Mouse (Mus musculus) small intestine, adult 2 months (tissue): ENCODE data around the gene Zfp775. TPM values are rescaled to one million over a fixed set of nuclear protein-coding genes. Genes with fewer than 3 reads are reported as not detected.

Source experiments
- H3K27ac ChIP-seq: fragments of 200-500 bp; 2 replicates; pipeline ENCODE4 v1.5.1; 2012; ENCODE audit warnings: low read depth, low read length, control low read depth, inconsistent platforms; ENCODE audit not compliant: insufficient read depth
- H3K27me3 ChIP-seq: fragments of 200-500 bp; 2 replicates; pipeline ENCODE4 v1.6.1; 2012; ENCODE audit warnings: mild to moderate bottlenecking, moderate library complexity, low read length, inconsistent platforms; ENCODE audit not compliant: control insufficient read depth, insufficient read depth
- H3K36me3 ChIP-seq: fragments of 200-500 bp; 2 replicates; pipeline ENCODE4 v1.6.1; 2012; ENCODE audit warnings: mild to moderate bottlenecking, low read length, control low read depth, inconsistent platforms; ENCODE audit not compliant: control insufficient read depth, insufficient read depth
- H3K4me1 ChIP-seq: fragments of 200-500 bp; 2 replicates; pipeline ENCODE4 v1.6.1; 2012; ENCODE audit warnings: low read length, inconsistent platforms, mixed read lengths; ENCODE audit not compliant: control insufficient read depth, insufficient read depth, insufficient read length
- H3K4me3 ChIP-seq: fragments of 200-500 bp; 2 replicates; pipeline ENCODE4 v1.5.1; 2012; ENCODE audit warnings: low read depth, mild to moderate bottlenecking, control low read depth, inconsistent platforms, low read length, moderate library complexity
- CTCF ChIP-seq: fragments of 200-500 bp; IDR thresholded peaks from 2 replicates; pipeline ENCODE4 v1.5.1; 2012; ENCODE audit warnings: low read depth, mild to moderate bottlenecking, control low read depth, inconsistent platforms, low read length, moderate library complexity, mixed read lengths; ENCODE audit not compliant: insufficient replicate concordance, insufficient read length; ENCODE audit errors: extremely low read depth
- POLR2A ChIP-seq: fragments of 200-500 bp; IDR thresholded peaks from 2 replicates; pipeline ENCODE4 v1.6.1; 2012; ENCODE audit warnings: low read depth, mild to moderate bottlenecking, control low read depth, inconsistent platforms, low read length, moderate library complexity
- WGBS: fragments of 180-500 bp; shearing (Covaris S2); methylation state at CpG from one replicate; pipeline ENCODE4 v1.1.7; 2018; 5-methylcytosine and 5-hydroxymethylcytosine counted together
- polyA plus RNA-seq: library from polyadenylated mRNA; depleted of rRNA; stranded (reverse); fragments of >200 nt; gene quantifications from 2 replicates; pipeline ENCODE4 v1.2.3, GENCODE M21; 2012; rRNA removed

Gene Zfp775
- 1.9 and 3.1 TPM in 2 replicates for polyA plus RNA-seq

DNA sequence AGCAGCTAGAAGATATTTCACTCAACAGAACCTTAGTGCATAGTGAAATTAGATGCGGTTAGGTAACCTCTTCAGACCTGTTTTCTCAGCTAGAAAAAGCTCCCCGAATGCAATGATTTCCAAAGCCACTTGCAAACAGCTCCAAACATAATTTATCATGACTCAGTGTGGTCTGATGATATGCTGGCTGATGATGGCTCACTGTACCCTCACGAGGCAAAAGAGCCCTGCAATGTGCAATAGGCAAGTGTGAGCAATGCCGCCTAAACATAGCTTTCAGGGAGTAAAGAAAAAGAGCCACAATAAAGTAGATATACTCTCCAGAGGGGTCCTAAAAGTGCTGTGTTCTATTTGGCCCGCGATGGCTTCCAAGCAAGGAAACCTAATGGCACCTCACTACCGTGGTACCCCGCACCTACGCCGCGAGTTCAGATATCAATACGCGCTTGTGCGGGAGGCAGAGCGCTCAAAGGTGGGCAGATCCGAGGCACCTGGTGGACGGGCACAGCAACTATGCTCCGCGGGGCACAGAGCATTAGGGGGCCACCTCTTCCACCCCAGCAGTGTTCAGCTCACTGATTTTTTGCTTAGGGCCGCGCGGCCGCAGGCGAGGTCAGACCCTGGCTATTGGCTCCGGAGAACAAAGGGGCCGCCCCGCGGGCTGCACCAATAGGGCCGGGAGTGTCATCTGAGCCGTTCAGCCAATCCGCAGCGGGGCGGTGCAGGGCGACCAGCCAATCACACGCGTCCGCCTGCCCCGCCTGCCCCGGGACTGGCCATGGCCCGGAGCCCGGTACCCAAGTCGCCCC lies at the start of gene Zfp775:
Zfp775 (plus strand) TSS at position 793 of the 809 bp plus-strand sequence.
- 4% methylated on average over 42 of the region's 42 CpGs for WGBS

DNA sequence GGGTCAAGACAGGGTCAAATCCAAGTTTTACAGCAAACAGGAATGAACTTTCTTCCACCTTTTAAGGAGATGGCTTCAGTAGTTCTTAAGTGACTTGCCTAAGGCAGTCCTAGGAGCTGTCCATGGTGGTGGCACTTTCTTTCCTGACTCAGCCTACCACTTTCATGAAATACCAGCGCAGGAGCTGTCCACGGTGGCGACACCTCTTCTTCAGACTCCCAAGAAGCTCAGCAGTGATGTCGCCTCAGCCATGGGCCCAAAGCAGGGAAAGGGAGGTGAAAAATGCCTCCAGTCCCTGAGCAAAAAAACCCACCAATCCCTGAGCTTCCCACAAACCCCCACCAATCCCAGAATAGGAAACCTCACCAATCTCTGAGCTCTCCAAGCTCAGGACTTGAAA lies 48.9 kb upstream of the Zfp775 start:
- Histone ChIP-seq H3K36me3 (no peaks in the 10 kb centered on the region), H3K27ac (no peak overlapping the region)

More for the DNA sequence above, at the start of gene Zfp775:
- Histone ChIP-seq H3K27ac (peak within 1 kb of the TSS; percentile 76), H3K27me3 (no peaks in the 10 kb centered on the region), H3K4me3 (peak within 1 kb of the TSS; percentile 95), H3K4me1 (peaks cover 6% of the 10 kb centered on the region), H3K36me3 (peaks cover 6% of the 10 kb centered on the region)
- TF ChIP-seq CTCF (0 out of 2 replicates have a peak, but pooled peaks have one; percentile 10), POLR2A (no peak; the same call in 1 of the 2 replicates)

DNA sequence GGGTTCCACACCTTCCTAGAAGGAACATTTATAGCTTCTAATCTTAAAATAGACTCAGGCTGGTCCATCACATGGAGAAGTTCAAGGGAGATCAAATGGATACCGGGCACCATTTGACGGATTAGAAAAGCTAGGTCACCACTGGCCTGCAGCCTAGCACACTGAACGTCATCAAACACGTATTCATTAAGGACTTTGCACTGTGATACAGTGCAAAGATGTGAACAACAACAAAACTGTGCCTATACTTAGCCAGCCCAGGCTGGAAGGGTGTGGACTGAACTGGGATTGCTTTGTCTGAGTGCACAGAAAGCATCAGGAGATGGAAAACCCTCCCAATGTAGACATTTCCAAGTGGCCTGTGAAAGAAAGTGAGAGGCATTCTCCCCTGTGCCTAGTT lies 48.0 kb upstream of the Zfp775 start:
- Histone ChIP-seq H3K4me3 (no peak overlapping the region), H3K36me3 (no peaks in the 10 kb centered on the region), H3K4me1 (peaks cover 5% of the 10 kb centered on the region; the same call in 1 of the 2 replicates), H3K27ac (peak overlapping the region; percentile 91), H3K27me3 (no peaks in the 10 kb centered on the region)
- TF ChIP-seq POLR2A (no peak), CTCF (no peak)
- 43% methylated on average over 4 of the region's 4 CpGs for WGBS

More for the DNA sequence above, 48.9 kb upstream of the Zfp775 start:
- TF ChIP-seq POLR2A = no peak
- TF ChIP-seq CTCF = no peak
- WGBS = 61% methylated on average over 4 of the region's 4 CpGs
- Histone ChIP-seq H3K4me3 (no peak overlapping the region), H3K4me1 (peaks cover 5% of the 10 kb centered on the region; the same call in 1 of the 2 replicates), H3K27me3 (no peaks in the 10 kb centered on the region)

DNA sequence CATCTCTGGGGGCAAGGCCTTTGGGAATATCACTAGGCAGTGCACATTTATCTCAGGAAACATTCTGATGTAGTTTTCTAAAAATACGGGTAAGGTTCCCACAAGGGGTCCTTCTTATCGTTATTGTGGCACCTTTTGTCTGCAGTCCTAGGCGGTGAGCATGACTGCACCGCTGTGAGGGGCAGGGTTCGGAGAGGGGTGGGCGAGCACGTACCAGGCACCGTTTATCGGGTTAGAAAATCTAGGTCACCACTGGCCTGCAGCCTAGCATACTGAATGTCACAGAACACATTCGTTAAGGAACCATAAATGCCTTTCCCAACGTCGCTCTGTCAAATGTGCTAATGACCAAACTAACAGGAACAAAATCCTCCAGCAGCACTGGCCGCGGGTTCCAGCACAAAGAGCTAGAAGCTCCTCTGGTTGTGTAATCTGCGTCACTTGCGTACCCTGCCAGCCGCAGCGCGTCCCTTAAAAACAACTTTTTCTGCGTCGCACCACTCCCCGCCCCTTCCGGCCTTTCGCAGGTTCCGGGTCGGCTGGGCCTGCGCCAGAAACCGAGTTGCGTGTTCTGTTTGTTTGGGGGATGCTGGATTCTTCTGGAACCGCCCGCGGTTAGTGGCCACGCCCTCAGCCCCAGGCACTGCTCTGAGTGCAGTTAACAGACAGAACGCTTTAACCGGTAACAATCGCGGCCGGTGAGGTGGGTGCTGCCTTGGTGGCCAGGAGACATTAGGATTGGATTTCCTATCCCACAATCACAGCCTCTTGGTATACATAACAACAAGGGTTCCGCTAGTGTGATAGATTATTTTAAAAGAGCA lies 47.4 kb upstream of the Zfp775 start, which contains the start of gene Lrrc61:
Lrrc61 (plus strand) TSS at position 517 of the 824 bp plus-strand sequence.
- 1% methylated on average over 39 of the region's 39 CpGs for WGBS
- Histone ChIP-seq H3K4me1 (peaks cover 8% of the 10 kb centered on the region; the same call in 1 of the 2 replicates), H3K36me3 (no peaks in the 10 kb centered on the region), H3K27me3 (no peaks in the 10 kb centered on the region), H3K4me3 (peak within 1 kb of the TSS; percentile 64), H3K27ac (peak within 1 kb of the TSS; percentile 91)
- TF ChIP-seq CTCF (no peak), POLR2A (peak; percentile 69; the same call in 1 of the 2 replicates)

DNA sequence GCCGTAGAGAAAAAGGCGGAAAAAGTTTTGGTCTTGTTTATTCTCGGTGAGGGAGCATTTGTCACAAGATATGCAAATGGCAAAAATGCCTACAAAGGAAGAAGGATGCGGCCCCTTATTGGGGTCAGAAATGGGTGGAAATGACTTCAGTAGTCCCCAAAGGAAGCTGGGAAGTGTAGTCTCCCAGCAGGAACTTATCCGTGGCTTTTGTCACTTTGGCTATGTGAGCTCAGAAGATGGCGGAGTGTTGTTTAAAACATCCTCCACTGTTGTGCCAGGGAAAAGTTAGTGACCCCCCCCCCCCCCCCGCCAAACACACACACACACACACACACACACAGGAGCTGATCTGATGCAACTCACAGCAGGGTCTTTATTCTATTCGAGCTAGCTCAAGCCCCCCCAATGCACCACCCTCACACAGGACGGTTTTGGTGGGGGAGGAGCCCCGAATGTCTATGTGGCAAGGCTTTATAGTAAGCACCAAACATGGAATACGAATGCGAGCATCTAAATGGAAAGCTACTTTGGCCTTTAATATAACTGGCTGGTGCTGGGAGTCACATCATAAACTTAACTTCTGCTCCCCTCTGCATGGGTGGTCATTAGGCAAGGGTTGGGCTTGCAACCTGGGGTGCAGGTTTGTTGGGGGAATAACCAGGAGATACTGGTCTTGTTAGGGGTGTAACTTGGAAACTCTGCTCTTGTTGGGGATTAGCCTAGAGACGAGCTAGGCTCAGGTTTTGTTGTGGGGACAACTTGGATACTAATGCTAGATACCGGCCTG lies 46.6 kb upstream of the Zfp775 start:
- Histone ChIP-seq H3K36me3 (no peaks in the 10 kb centered on the region), H3K27me3 (no peaks in the 10 kb centered on the region), H3K4me1 (peaks cover 8% of the 10 kb centered on the region; the same call in 1 of the 2 replicates), H3K4me3 (peak overlapping the region; percentile 64), H3K27ac (peak overlapping the region; percentile 91)
- WGBS = 26% methylated on average over 14 of the region's 14 CpGs
- no peak for TF ChIP-seq POLR2A
- TF ChIP-seq CTCF = no peak

DNA sequence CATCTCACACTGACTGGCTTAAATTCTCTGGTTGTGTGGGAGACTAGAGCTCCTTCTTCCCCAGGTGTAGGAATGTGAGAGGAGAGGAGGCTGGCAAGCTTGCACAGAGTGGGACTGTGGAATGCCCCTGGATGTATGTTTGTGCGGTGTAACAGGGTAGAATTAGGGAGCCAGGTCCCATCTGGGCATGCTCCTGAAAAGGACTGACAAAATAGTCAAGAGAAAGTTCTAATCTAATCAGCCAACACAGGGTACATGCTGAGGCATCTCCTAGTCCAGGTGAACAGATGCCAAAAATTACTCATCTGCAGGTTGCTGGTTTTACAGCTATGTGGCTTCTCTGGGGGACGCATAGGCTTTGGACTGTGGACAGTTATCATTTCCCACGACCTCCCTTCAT lies 45.9 kb upstream of the Zfp775 start:
- TF ChIP-seq POLR2A (no peak), CTCF (no peak)
- Histone ChIP-seq H3K4me3 (no peak overlapping the region), H3K4me1 (peaks cover 8% of the 10 kb centered on the region; the same call in 1 of the 2 replicates), H3K27ac (no peak overlapping the region), H3K36me3 (no peaks in the 10 kb centered on the region), H3K27me3 (no peaks in the 10 kb centered on the region)
- WGBS = 84% methylated on average over 3 of the region's 3 CpGs
